Mouse (Mus musculus): ENCODE measurements at regions not wholly inside any gene's neighbourhood (a gene's known extent, or its start where the extent isn't known, plus 50 kb on each side); places are given as distances from the start of the nearest gene placed in this dataset.
A peak's percentile ranks its signal among the peaks of the same experiment; 100 is the strongest.
"Not testable (repeated sequence)": the region's sequence is repeated elsewhere in the genome, so short reads cannot be mapped to it uniquely, and the experiment has no call there.

GRCm38 (mm10) chr2:166290826-166291225 lies 135.4 kb upstream of the Sulf2 start:
- Histone ChIP-seq H3K27me3 (ENCODE audit: control insufficient read depth, insufficient read depth, low read length) (no peaks in the 10 kb centered on the region), H3K9ac (ENCODE audit: low read length) (no peak overlapping the region), H3K27ac (ENCODE audit: low read depth, low read length) (no peak overlapping the region), H3K36me3 (ENCODE audit: control insufficient read depth, insufficient read depth, low read length) (no peaks in the 10 kb centered on the region), H3K9me3 (ENCODE audit: control insufficient read depth, low read length) (no peaks in the 10 kb centered on the region), H3K4me3 (ENCODE audit: low read depth, low read length) (no peak overlapping the region), H3K4me2 (no peak overlapping the region), H3K4me1 (ENCODE audit: control insufficient read depth, insufficient read depth, low read length) (peaks cover 3% of the 10 kb centered on the region)
- 54% methylated on average over 9 of the region's 9 CpGs for WGBS
- ATAC-seq (ENCODE audit: low FRiP score) (no peak), DNase-seq (ENCODE audit: low spot score, missing footprints) (no peak)

- no peaks in the 10 kb centered on the region for H3K27me3 ChIP-seq (ENCODE audit: control insufficient read depth, insufficient read depth, low read length)
- H3K9ac ChIP-seq (ENCODE audit: low read length) = no peak overlapping the region
- H3K4me2 ChIP-seq = no peak overlapping the region
- H3K9me3 ChIP-seq (ENCODE audit: control insufficient read depth, low read length) = no peaks in the 10 kb centered on the region
- H3K4me3 ChIP-seq (ENCODE audit: low read depth, low read length) = no peak overlapping the region
- H3K36me3 ChIP-seq (ENCODE audit: control insufficient read depth, insufficient read depth, low read length) = no peaks in the 10 kb centered on the region
- H3K4me1 ChIP-seq (ENCODE audit: control insufficient read depth, insufficient read depth, low read length) = peaks cover 3% of the 10 kb centered on the region
- DNase-seq (ENCODE audit: low spot score, missing footprints) (no peak), ATAC-seq (ENCODE audit: low FRiP score) (no peak)
- no peak overlapping the region for H3K27ac ChIP-seq (ENCODE audit: low read depth, low read length)
- 70% methylated on average over 6 of the region's 6 CpGs for WGBS
These were observed 133.7 kb upstream of the Sulf2 start for GRCm38 (mm10) chr2:166289198-166289597.

- H3K4me3 ChIP-seq (ENCODE audit: low read depth, low read length); H3K9ac ChIP-seq (ENCODE audit: low read length); H3K36me3 ChIP-seq (ENCODE audit: control insufficient read depth, insufficient read depth, low read length); H3K27ac ChIP-seq (ENCODE audit: low read depth, low read length); H3K9me3 ChIP-seq (ENCODE audit: control insufficient read depth, low read length); H3K4me2 ChIP-seq; ATAC-seq (ENCODE audit: low FRiP score); DNase-seq (ENCODE audit: low spot score, missing footprints); H3K4me1 ChIP-seq (ENCODE audit: control insufficient read depth, insufficient read depth, low read length); H3K27me3 ChIP-seq (ENCODE audit: control insufficient read depth, insufficient read depth, low read length): not testable (repeated sequence)
- no CpG with 5 or more reads among the region's 5 CpGs for WGBS
These were observed 125.7 kb upstream of the Sulf2 start for GRCm38 (mm10) chr2:166281137-166281536.

GRCm38 (mm10) chr2:166280651-166281127 lies 125.2 kb upstream of the Sulf2 start:
- no peaks in the 10 kb centered on the region for H3K4me1 ChIP-seq (ENCODE audit: control insufficient read depth, insufficient read depth, low read length)
- peaks cover 5% of the 10 kb centered on the region; the same call in 1 of the 2 replicates for H3K9me3 ChIP-seq (ENCODE audit: control insufficient read depth, low read length)
- no peak overlapping the region for H3K9ac ChIP-seq (ENCODE audit: low read length)
- no peak overlapping the region for H3K27ac ChIP-seq (ENCODE audit: low read depth, low read length)
- ATAC-seq (ENCODE audit: low FRiP score) (no peak), DNase-seq (ENCODE audit: low spot score, missing footprints) (peak; percentile 84)
- H3K4me2 ChIP-seq = no peak overlapping the region
- no peaks in the 10 kb centered on the region for H3K27me3 ChIP-seq (ENCODE audit: control insufficient read depth, insufficient read depth, low read length)
- no peak overlapping the region for H3K4me3 ChIP-seq (ENCODE audit: low read depth, low read length)
- no peaks in the 10 kb centered on the region for H3K36me3 ChIP-seq (ENCODE audit: control insufficient read depth, insufficient read depth, low read length)
- 39% methylated on average over 5 of the region's 5 CpGs for WGBS

- ATAC-seq (ENCODE audit: low FRiP score) = no peak
- no peaks in the 10 kb centered on the region for H3K27me3 ChIP-seq (ENCODE audit: control insufficient read depth, insufficient read depth, low read length)
- no peaks in the 10 kb centered on the region for H3K4me1 ChIP-seq (ENCODE audit: control insufficient read depth, insufficient read depth, low read length)
- DNase-seq (ENCODE audit: low spot score, missing footprints) = no peak
- peaks cover 5% of the 10 kb centered on the region; the same call in 1 of the 2 replicates for H3K9me3 ChIP-seq (ENCODE audit: control insufficient read depth, low read length)
- WGBS = 83% methylated on average over 15 of the region's 15 CpGs
- H3K36me3 ChIP-seq (ENCODE audit: control insufficient read depth, insufficient read depth, low read length) = no peaks in the 10 kb centered on the region
- no peak overlapping the region for H3K27ac ChIP-seq (ENCODE audit: low read depth, low read length)
- no peak overlapping the region for H3K4me3 ChIP-seq (ENCODE audit: low read depth, low read length)
- H3K9ac ChIP-seq (ENCODE audit: low read length) = no peak overlapping the region
- H3K4me2 ChIP-seq = no peak overlapping the region
These were observed 124.2 kb upstream of the Sulf2 start for GRCm38 (mm10) chr2:166279676-166280075.

GRCm38 (mm10) chr2:166275398-166275797 lies 119.9 kb upstream of the Sulf2 start:
- H3K9ac ChIP-seq (ENCODE audit: low read length) = no peak overlapping the region
- H3K9me3 ChIP-seq (ENCODE audit: control insufficient read depth, low read length) = peaks cover 5% of the 10 kb centered on the region; the same call in 1 of the 2 replicates
- H3K4me2 ChIP-seq = no peak overlapping the region
- H3K36me3 ChIP-seq (ENCODE audit: control insufficient read depth, insufficient read depth, low read length) = no peaks in the 10 kb centered on the region
- H3K27ac ChIP-seq (ENCODE audit: low read depth, low read length) = no peak overlapping the region
- DNase-seq (ENCODE audit: low spot score, missing footprints) = no peak
- no peak overlapping the region for H3K4me3 ChIP-seq (ENCODE audit: low read depth, low read length)
- peaks cover 4% of the 10 kb centered on the region for H3K4me1 ChIP-seq (ENCODE audit: control insufficient read depth, insufficient read depth, low read length)
- H3K27me3 ChIP-seq (ENCODE audit: control insufficient read depth, insufficient read depth, low read length) = no peaks in the 10 kb centered on the region
- ATAC-seq (ENCODE audit: low FRiP score) = no peak
- 89% methylated on average over 8 of the region's 8 CpGs for WGBS

- peaks cover 4% of the 10 kb centered on the region for H3K4me1 ChIP-seq (ENCODE audit: control insufficient read depth, insufficient read depth, low read length)
These were observed 118.5 kb upstream of the Sulf2 start for GRCm38 (mm10) chr2:166274016-166274346.

GRCm38 (mm10) chr2:166273312-166274015 lies 118.0 kb upstream of the Sulf2 start:
- Histone ChIP-seq H3K4me1 (ENCODE audit: control insufficient read depth, insufficient read depth, low read length) (peaks cover 4% of the 10 kb centered on the region), H3K9ac (ENCODE audit: low read length) (no peak overlapping the region), H3K4me3 (ENCODE audit: low read depth, low read length) (no peak overlapping the region), H3K4me2 (no peak overlapping the region), H3K27ac (ENCODE audit: low read depth, low read length) (no peak overlapping the region), H3K9me3 (ENCODE audit: control insufficient read depth, low read length) (no peaks in the 10 kb centered on the region), H3K27me3 (ENCODE audit: control insufficient read depth, insufficient read depth, low read length) (no peaks in the 10 kb centered on the region), H3K36me3 (ENCODE audit: control insufficient read depth, insufficient read depth, low read length) (no peaks in the 10 kb centered on the region)
- DNase-seq (ENCODE audit: low spot score, missing footprints) (peak; percentile 89), ATAC-seq (ENCODE audit: low FRiP score) (no peak)
- 64% methylated on average over 23 of the region's 23 CpGs for WGBS

More at GRCm38 (mm10) chr2:166274016-166274346, 118.5 kb upstream of the Sulf2 start:
- Histone ChIP-seq H3K9me3 (ENCODE audit: control insufficient read depth, low read length) (no peaks in the 10 kb centered on the region), H3K36me3 (ENCODE audit: control insufficient read depth, insufficient read depth, low read length) (no peaks in the 10 kb centered on the region), H3K4me2 (no peak overlapping the region), H3K4me3 (ENCODE audit: low read depth, low read length) (no peak overlapping the region), H3K9ac (ENCODE audit: low read length) (no peak overlapping the region), H3K27ac (ENCODE audit: low read depth, low read length) (no peak overlapping the region), H3K27me3 (ENCODE audit: control insufficient read depth, insufficient read depth, low read length) (no peaks in the 10 kb centered on the region)
- 79% methylated on average over 2 of the region's 2 CpGs for WGBS
- ATAC-seq (ENCODE audit: low FRiP score) (no peak), DNase-seq (ENCODE audit: low spot score, missing footprints) (no peak)

- Histone ChIP-seq H3K9me3 (ENCODE audit: control insufficient read depth, low read length) (no peaks in the 10 kb centered on the region), H3K36me3 (ENCODE audit: control insufficient read depth, insufficient read depth, low read length) (no peaks in the 10 kb centered on the region), H3K9ac (ENCODE audit: low read length) (no peak overlapping the region), H3K27me3 (ENCODE audit: control insufficient read depth, insufficient read depth, low read length) (no peaks in the 10 kb centered on the region), H3K4me2 (no peak overlapping the region), H3K4me1 (ENCODE audit: control insufficient read depth, insufficient read depth, low read length) (peaks cover 4% of the 10 kb centered on the region), H3K4me3 (ENCODE audit: low read depth, low read length) (no peak overlapping the region), H3K27ac (ENCODE audit: low read depth, low read length) (no peak overlapping the region)
- ATAC-seq (ENCODE audit: low FRiP score) = no peak
- DNase-seq (ENCODE audit: low spot score, missing footprints) = no peak
- 18% methylated on average over 1 of the region's 1 CpGs for WGBS
These were observed 117.4 kb upstream of the Sulf2 start for GRCm38 (mm10) chr2:166272841-166273240.

All from midbrain, embryonic 11.5 days (tissue).